Mouse (Mus musculus): ENCODE measurements around the gene Slc9b1. TPM values are rescaled to one million over a fixed set of nuclear protein-coding genes. Genes with fewer than 3 reads are reported as not detected.
A peak's percentile ranks its signal among the peaks of the same experiment; 100 is the strongest.

The Slc9b1 gene
- polyA plus RNA-seq, 1 experiment, result not detected

GRCm38 (mm10) chr3:135395085-135395484 lies 47.3 kb downstream of the Slc9b1 start:
- no peaks in the 10 kb centered on the region for H3K36me3 ChIP-seq (ENCODE audit: control insufficient read depth, insufficient read depth)
- H3K79me2 ChIP-seq (ENCODE audit: control insufficient read depth, insufficient read depth), result no peaks in the 10 kb centered on the region

GRCm38 (mm10) chr3:135396081-135396480 lies 48.3 kb downstream of the Slc9b1 start:
- no peak for TF ChIP-seq POLR2A (IDR thresholded peaks at IDR 0.05; ENCODE audit: insufficient read length, low read depth)
- TF ChIP-seq MYOD1 (IDR thresholded peaks at IDR 0.05; ENCODE audit: control insufficient read depth in 1 of 3, insufficient read length in 2 of 3, low read depth in 2 of 3), result no peak
- no peak for TF ChIP-seq TCF3 (IDR thresholded peaks at IDR 0.05; ENCODE audit: insufficient read length, low read depth)
- TF ChIP-seq REST (IDR thresholded peaks at IDR 0.05; ENCODE audit: insufficient read depth, insufficient read length), result no peak
- no peak for TF ChIP-seq E2F4 (IDR thresholded peaks at IDR 0.05; ENCODE audit: insufficient read depth)
- TF ChIP-seq MAX (IDR thresholded peaks at IDR 0.05; ENCODE audit: low read depth), result no peak
- no peak for TF ChIP-seq MYOG (IDR thresholded peaks at IDR 0.05; ENCODE audit: control insufficient read depth in 1 of 3, insufficient read depth in 1 of 3, insufficient read length in 2 of 3, low read depth in 2 of 3)
- no peak for TF ChIP-seq POLR2AphosphoS2 (IDR thresholded peaks at IDR 0.05; ENCODE audit: insufficient read length, low read depth)
- TF ChIP-seq SRF (IDR thresholded peaks at IDR 0.05; ENCODE audit: control insufficient read depth, insufficient read length, low read depth), result no peak
- TF ChIP-seq TCF12 (IDR thresholded peaks at IDR 0.05; ENCODE audit: insufficient read depth, poor library complexity, severe bottlenecking), result no peak
- TF ChIP-seq USF1 (IDR thresholded peaks at IDR 0.05; ENCODE audit: low read depth), result no peak
- TF ChIP-seq CEBPB (IDR thresholded peaks at IDR 0.05; ENCODE audit: insufficient read depth, poor library complexity, severe bottlenecking), result no peak
- Histone ChIP-seq H3K27me3 (ENCODE audit: control insufficient read depth, insufficient read depth, insufficient read length) (no peaks in the 10 kb centered on the region), H3ac (ENCODE audit: control insufficient read depth, insufficient read length) (no peak overlapping the region), H3K79me2 (ENCODE audit: control insufficient read depth, insufficient read depth) (no peaks in the 10 kb centered on the region), H3K4me2 (ENCODE audit: low read depth) (no peak overlapping the region), H3K36me3 (ENCODE audit: control insufficient read depth, insufficient read depth) (no peaks in the 10 kb centered on the region), H3K4me3 (no peak overlapping the region)

More at GRCm38 (mm10) chr3:135395085-135395484, 47.3 kb downstream of the Slc9b1 start:
- Histone ChIP-seq H3K27me3 (ENCODE audit: control insufficient read depth, insufficient read depth, insufficient read length) (no peaks in the 10 kb centered on the region), H3K4me3 (no peak overlapping the region), H3K4me2 (ENCODE audit: low read depth) (no peak overlapping the region), H3ac (ENCODE audit: control insufficient read depth, insufficient read length) (no peak overlapping the region)
- TF ChIP-seq MYOG (IDR thresholded peaks at IDR 0.05; ENCODE audit: control insufficient read depth in 1 of 3, insufficient read depth in 1 of 3, insufficient read length in 2 of 3, low read depth in 2 of 3) (no peak), E2F4 (IDR thresholded peaks at IDR 0.05; ENCODE audit: insufficient read depth) (no peak), MAX (IDR thresholded peaks at IDR 0.05; ENCODE audit: low read depth) (no peak), TCF3 (IDR thresholded peaks at IDR 0.05; ENCODE audit: insufficient read length, low read depth) (no peak), MYOD1 (IDR thresholded peaks at IDR 0.05; ENCODE audit: control insufficient read depth in 1 of 3, insufficient read length in 2 of 3, low read depth in 2 of 3) (no peak), TCF12 (IDR thresholded peaks at IDR 0.05; ENCODE audit: insufficient read depth, poor library complexity, severe bottlenecking) (no peak), POLR2A (IDR thresholded peaks at IDR 0.05; ENCODE audit: insufficient read length, low read depth) (no peak), CEBPB (IDR thresholded peaks at IDR 0.05; ENCODE audit: insufficient read depth, poor library complexity, severe bottlenecking) (no peak), REST (IDR thresholded peaks at IDR 0.05; ENCODE audit: insufficient read depth, insufficient read length) (no peak), USF1 (IDR thresholded peaks at IDR 0.05; ENCODE audit: low read depth) (no peak), SRF (IDR thresholded peaks at IDR 0.05; ENCODE audit: control insufficient read depth, insufficient read length, low read depth) (no peak), POLR2AphosphoS2 (IDR thresholded peaks at IDR 0.05; ENCODE audit: insufficient read length, low read depth) (no peak)

GRCm38 (mm10) chr3:135397112-135397511 lies 49.3 kb downstream of the Slc9b1 start:
- Histone ChIP-seq H3K4me2 (ENCODE audit: low read depth) (no peak overlapping the region), H3K79me2 (ENCODE audit: control insufficient read depth, insufficient read depth) (no peaks in the 10 kb centered on the region), H3ac (ENCODE audit: control insufficient read depth, insufficient read length) (no peak overlapping the region), H3K4me3 (no peak overlapping the region), H3K27me3 (ENCODE audit: control insufficient read depth, insufficient read depth, insufficient read length) (no peaks in the 10 kb centered on the region), H3K36me3 (ENCODE audit: control insufficient read depth, insufficient read depth) (no peaks in the 10 kb centered on the region)
- no peak for TF ChIP-seq TCF3 (IDR thresholded peaks at IDR 0.05; ENCODE audit: insufficient read length, low read depth)
- no peak for TF ChIP-seq SRF (IDR thresholded peaks at IDR 0.05; ENCODE audit: control insufficient read depth, insufficient read length, low read depth)
- TF ChIP-seq POLR2AphosphoS2 (IDR thresholded peaks at IDR 0.05; ENCODE audit: insufficient read length, low read depth), result no peak
- no peak for TF ChIP-seq REST (IDR thresholded peaks at IDR 0.05; ENCODE audit: insufficient read depth, insufficient read length)

- no peaks in the 10 kb centered on the region for H3K27me3 ChIP-seq (ENCODE audit: control insufficient read depth, insufficient read depth, insufficient read length)
- H3ac ChIP-seq (ENCODE audit: control insufficient read depth, insufficient read length), result no peak overlapping the region
- peaks cover 12% of the 10 kb centered on the region for H3K36me3 ChIP-seq (ENCODE audit: control insufficient read depth, insufficient read depth)
- TF ChIP-seq USF1 (IDR thresholded peaks at IDR 0.05; ENCODE audit: low read depth), result peak; percentile 50
- TF ChIP-seq E2F4 (IDR thresholded peaks at IDR 0.05; ENCODE audit: insufficient read depth), result no peak
- H3K79me2 ChIP-seq (ENCODE audit: control insufficient read depth, insufficient read depth), result no peaks in the 10 kb centered on the region
- no peak overlapping the region for H3K4me3 ChIP-seq
- peak overlapping the region; percentile 31 for H3K4me2 ChIP-seq (ENCODE audit: low read depth)
Observed at GRCm38 (mm10) chr3:135402201-135402658, 54.4 kb downstream of the Slc9b1 start.

GRCm38 (mm10) chr3:135403211-135403610 lies 55.4 kb downstream of the Slc9b1 start:
- Histone ChIP-seq H3K4me2 (ENCODE audit: low read depth) (no peak overlapping the region), H3ac (ENCODE audit: control insufficient read depth, insufficient read length) (no peak overlapping the region), H3K4me3 (no peak overlapping the region), H3K79me2 (ENCODE audit: control insufficient read depth, insufficient read depth) (no peaks in the 10 kb centered on the region), H3K36me3 (ENCODE audit: control insufficient read depth, insufficient read depth) (peaks cover 22% of the 10 kb centered on the region), H3K27me3 (ENCODE audit: control insufficient read depth, insufficient read depth, insufficient read length) (no peaks in the 10 kb centered on the region)
- TF ChIP-seq REST (IDR thresholded peaks at IDR 0.05; ENCODE audit: insufficient read depth, insufficient read length) (no peak), SRF (IDR thresholded peaks at IDR 0.05; ENCODE audit: control insufficient read depth, insufficient read length, low read depth) (no peak), TCF12 (IDR thresholded peaks at IDR 0.05; ENCODE audit: insufficient read depth, poor library complexity, severe bottlenecking) (no peak), CEBPB (IDR thresholded peaks at IDR 0.05; ENCODE audit: insufficient read depth, poor library complexity, severe bottlenecking) (no peak), USF1 (IDR thresholded peaks at IDR 0.05; ENCODE audit: low read depth) (no peak), MYOG (IDR thresholded peaks at IDR 0.05; ENCODE audit: control insufficient read depth in 1 of 3, insufficient read depth in 1 of 3, insufficient read length in 2 of 3, low read depth in 2 of 3) (no peak)

All from myocyte (in vitro differentiated cells).